Mouse (Mus musculus) kidney, postnatal 0 days (tissue): Measurements from ENCODE around the gene Pxk. TPM values are rescaled to one million over a fixed set of nuclear protein-coding genes. Genes with fewer than 3 reads are reported as not detected.
A peak's percentile ranks its signal among the peaks of the same experiment; 100 is the strongest.

Source experiments
- ATAC-seq: fragments of 200-750 bp; cut with Nextera tagmentation; replicated peaks from 2 replicates; pipeline ENCODE4 v1.8.0; 2017; ENCODE audit warnings: low read depth, moderate number of reproducible peaks, moderate TSS enrichment, moderate library complexity; ENCODE audit not compliant: low FRiP score
- DNase-seq: peaks from one replicate; pipeline ENCODE4 v3.0.0-alpha.2; 2016; ENCODE audit warnings: low spot score
- H3K27ac ChIP-seq: fragments of 300-500 bp; sonication (generic); 2 replicates; pipeline ENCODE4 v1.5.1; 2014; ENCODE audit warnings: mild to moderate bottlenecking
- H3K27me3 ChIP-seq: fragments of 300-500 bp; sonication (generic); 2 replicates; pipeline ENCODE4 v1.6.1; 2014; ENCODE audit warnings: low read length, mixed read lengths; ENCODE audit not compliant: insufficient read depth
- H3K36me3 ChIP-seq: fragments of 300-500 bp; sonication (generic); 2 replicates; pipeline ENCODE4 v1.6.1; 2014; ENCODE audit warnings: low read length, mixed read lengths; ENCODE audit not compliant: insufficient read depth
- H3K4me1 ChIP-seq: fragments of 300-500 bp; sonication (generic); replicated peaks from 2 replicates; pipeline ENCODE4 v1.6.1; 2014; ENCODE audit warnings: antibody characterized with exemption, low read length, mixed read lengths; ENCODE audit not compliant: insufficient read depth
- H3K4me2 ChIP-seq: fragments of 300-500 bp; sonication (generic); 2 replicates; pipeline ENCODE4 v1.6.1; 2014; ENCODE audit warnings: mild to moderate bottlenecking, low read length, moderate library complexity, mixed read lengths
- H3K4me3 ChIP-seq: fragments of 300-500 bp; sonication (generic); replicated peaks from 2 replicates; pipeline ENCODE4 v1.5.1; 2014; ENCODE audit warnings: low read depth, low read length
- H3K9ac ChIP-seq: fragments of 300-500 bp; sonication (generic); 2 replicates; pipeline ENCODE4 v1.6.1; 2014; ENCODE audit warnings: low read depth, low read length
- H3K9me3 ChIP-seq: fragments of 300-500 bp; sonication (generic); replicated peaks from 2 replicates; pipeline ENCODE4 v1.6.1; 2016; ENCODE audit warnings: low read length, inconsistent platforms, mixed read lengths
- CTCF ChIP-seq: IDR thresholded peaks from 2 replicates; pipeline ENCODE4 v1.5.1; 2016; ENCODE audit warnings: antibody characterized with exemption, low read depth, mild to moderate bottlenecking, moderate library complexity
- WGBS: fragments of 180-500 bp; shearing (Covaris S2); extraction: QIAGEN DNeasy Blood & Tissue Kit; methylation state at CpG from one replicate; pipeline ENCODE4 v1.1.7; 2014; 5-methylcytosine and 5-hydroxymethylcytosine counted together
- polyA plus RNA-seq: library from polyadenylated mRNA; unstranded; fragments of >200 nt; fragmentation: Nextera tagmentation; extraction: Ambion mirVana; gene quantifications from 2 replicates; pipeline ENCODE4 v1.2.1, GENCODE M21; 2015

The Pxk gene
- polyA plus RNA-seq, 1 experiment from 2014 or later = 39.4 TPM

DNA sequence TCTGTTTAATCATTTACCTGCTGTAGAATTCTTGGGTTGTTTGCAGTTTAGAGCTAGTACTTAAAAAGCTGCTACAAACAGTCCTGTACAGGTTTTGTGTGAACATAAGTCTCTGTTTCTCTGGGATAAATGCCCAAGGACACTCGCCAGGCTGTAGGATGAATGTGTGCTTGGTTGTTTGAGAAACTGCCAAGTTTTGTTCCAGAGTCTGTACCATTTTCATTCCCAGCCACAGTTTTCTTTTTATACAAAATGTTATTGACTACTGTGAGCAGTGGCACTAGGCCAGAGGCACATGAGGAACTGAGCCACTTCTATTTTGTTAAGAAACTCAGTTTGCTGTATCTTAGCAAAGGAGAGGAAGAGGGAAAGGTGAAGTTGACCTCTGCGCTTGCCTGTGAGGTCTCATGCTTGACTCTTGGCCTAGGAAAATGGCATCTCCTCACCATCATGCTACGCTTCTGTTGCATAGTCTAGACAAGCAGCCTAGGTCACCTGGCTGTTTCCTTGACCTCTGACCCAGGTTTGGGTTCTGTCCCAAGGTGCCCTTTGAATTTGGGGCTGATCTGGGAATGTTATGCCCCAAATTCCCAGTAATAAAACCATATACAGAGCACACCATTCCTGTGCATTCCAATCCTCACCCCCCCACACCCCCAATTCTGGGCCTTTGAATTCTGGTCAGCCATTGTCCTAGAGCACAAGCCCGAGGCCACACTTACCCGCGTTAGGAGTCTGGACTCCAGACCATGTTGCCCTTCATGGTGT lies 88.5 kb downstream of the Pxk start:
- Histone ChIP-seq H3K27ac (0 out of 2 replicates have a peak overlapping the region, but pooled peaks have one; percentile 22), H3K36me3 (no peaks in the 10 kb centered on the region), H3K4me2 (no peak overlapping the region), H3K4me3 (no peak overlapping the region), H3K9me3 (no peaks in the 10 kb centered on the region), H3K27me3 (no peaks in the 10 kb centered on the region), H3K4me1 (no peaks in the 10 kb centered on the region), H3K9ac (no peak overlapping the region)
- no peak for TF ChIP-seq CTCF
- no peak for DNase-seq
- ATAC-seq = no peak
- 86% methylated on average over 6 of the region's 6 CpGs for WGBS

DNA sequence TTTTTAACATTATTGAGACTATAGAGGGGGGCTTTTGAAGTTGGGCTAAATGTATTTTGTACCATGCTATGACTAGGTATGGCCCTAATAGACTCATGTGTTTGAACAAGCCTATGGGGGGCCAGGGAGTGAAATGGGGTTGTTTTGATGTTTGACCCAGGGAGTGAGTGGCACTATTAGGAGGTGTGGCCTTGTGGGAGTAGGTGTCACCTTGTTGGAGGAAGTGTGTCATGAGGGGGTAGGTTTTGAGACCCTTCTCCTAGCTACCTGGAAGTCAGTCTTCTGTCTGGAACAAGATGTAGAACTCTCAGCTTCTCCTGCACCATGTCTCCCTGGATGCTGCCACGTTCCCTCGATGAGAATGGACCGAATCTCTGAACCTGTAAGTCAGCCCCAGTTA lies 92.5 kb downstream of the Pxk start:
- H3K4me1 ChIP-seq = no peaks in the 10 kb centered on the region
- no peak overlapping the region for H3K9ac ChIP-seq
- no peak overlapping the region for H3K4me3 ChIP-seq
- TF ChIP-seq CTCF = no peak
- DNase-seq (no peak), ATAC-seq (no peak)
- no peaks in the 10 kb centered on the region for H3K36me3 ChIP-seq
- H3K9me3 ChIP-seq = no peaks in the 10 kb centered on the region
- no peak overlapping the region for H3K4me2 ChIP-seq
- H3K27me3 ChIP-seq = no peaks in the 10 kb centered on the region
- H3K27ac ChIP-seq = no peak overlapping the region
- WGBS = 93% methylated on average over 3 of the region's 3 CpGs

DNA sequence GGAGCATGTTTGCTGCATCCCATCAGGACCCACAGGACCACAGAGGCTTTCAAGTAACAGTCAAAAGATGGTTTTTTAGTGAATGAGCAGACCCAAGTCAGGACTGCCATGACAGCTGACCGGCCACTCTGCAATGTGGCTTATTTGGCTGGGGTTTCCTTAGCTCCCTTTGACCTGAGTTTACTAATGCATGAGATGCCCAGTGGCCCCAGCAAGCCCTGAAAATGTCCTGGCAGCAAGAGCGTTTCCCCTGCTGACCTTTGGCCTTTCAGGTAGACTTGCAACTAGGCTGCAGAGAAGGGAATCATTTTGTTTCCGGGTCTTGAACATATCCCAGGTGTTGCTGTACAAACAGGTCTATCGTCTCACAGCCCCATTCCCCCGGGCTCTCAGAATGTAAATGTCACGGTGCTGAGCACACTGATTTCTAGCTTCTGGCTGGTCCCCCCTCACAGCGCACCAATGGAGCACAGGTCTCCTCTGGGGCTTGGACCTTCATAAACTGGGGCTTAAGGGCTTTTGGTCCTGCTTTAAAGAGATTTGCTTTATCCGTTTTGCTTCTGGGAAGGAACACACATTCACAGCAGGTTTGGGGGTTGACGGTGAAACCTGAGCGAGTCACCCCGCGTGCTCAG lies 93.4 kb downstream of the Pxk start:
- no peak for DNase-seq
- no peaks in the 10 kb centered on the region for H3K4me1 ChIP-seq
- H3K36me3 ChIP-seq = no peaks in the 10 kb centered on the region
- no peak overlapping the region for H3K4me3 ChIP-seq
- H3K9me3 ChIP-seq = no peaks in the 10 kb centered on the region
- TF ChIP-seq CTCF = no peak
- no peak overlapping the region for H3K4me2 ChIP-seq
- H3K27me3 ChIP-seq = no peaks in the 10 kb centered on the region
- H3K9ac ChIP-seq = no peak overlapping the region
- no peak overlapping the region for H3K27ac ChIP-seq
- WGBS = 31% methylated on average over 12 of the region's 12 CpGs
- no peak for ATAC-seq

DNA sequence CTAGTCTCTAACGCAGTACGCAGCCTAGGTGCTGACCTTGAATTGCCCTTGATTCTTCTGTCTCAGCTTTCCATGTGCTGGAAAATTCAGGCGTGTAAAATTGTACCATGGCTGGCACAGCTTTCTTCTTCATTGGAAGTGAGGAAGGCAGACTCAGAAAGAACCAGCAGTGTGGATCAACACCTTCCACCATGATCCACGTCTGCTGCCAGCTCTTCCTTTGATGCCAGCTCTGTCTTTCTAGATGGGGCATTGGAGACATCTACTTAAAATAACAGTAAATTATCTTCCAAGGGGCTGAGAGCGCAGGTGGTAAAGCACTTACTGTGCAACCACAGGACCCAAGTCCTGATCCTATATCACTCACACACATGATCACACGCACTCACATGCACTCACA lies 94.7 kb downstream of the Pxk start:
- no peak overlapping the region for H3K9ac ChIP-seq
- no peaks in the 10 kb centered on the region for H3K9me3 ChIP-seq
- no peak overlapping the region for H3K4me2 ChIP-seq
- no peaks in the 10 kb centered on the region for H3K4me1 ChIP-seq
- WGBS = 85% methylated on average over 6 of the region's 6 CpGs
- no peaks in the 10 kb centered on the region for H3K27me3 ChIP-seq
- no peak overlapping the region for H3K4me3 ChIP-seq
- no peak for DNase-seq
- no peak for ATAC-seq
- no peaks in the 10 kb centered on the region for H3K36me3 ChIP-seq
- no peak overlapping the region for H3K27ac ChIP-seq
- TF ChIP-seq CTCF = no peak

DNA sequence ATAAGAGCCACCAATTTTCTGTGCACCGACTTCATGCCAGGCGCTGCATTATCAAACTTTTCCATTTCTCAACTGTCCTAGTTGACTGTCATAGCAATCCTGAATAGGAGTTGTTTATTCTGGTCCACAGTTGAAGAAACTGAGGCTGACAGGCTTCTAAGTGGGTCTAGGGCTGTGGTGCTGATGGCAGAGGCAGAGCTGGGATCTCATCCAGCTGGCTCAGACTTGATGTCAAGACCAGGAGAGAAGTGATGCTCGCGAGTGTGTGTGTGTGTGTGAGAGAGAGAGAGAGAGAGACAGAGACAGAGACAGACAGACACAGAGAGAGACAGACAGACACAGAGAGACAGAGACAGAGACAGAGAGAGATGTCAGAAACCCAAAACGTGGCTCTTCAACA lies 102.8 kb downstream of the Pxk start:
- 88% methylated on average over 5 of the region's 5 CpGs for WGBS
- ATAC-seq (no peak), DNase-seq (no peak)
- Histone ChIP-seq H3K9me3 (no peaks in the 10 kb centered on the region), H3K4me2 (no peak overlapping the region), H3K27me3 (no peaks in the 10 kb centered on the region; the same call in 1 of the 2 replicates), H3K9ac (no peak overlapping the region), H3K4me3 (no peak overlapping the region), H3K36me3 (no peaks in the 10 kb centered on the region), H3K27ac (no peak overlapping the region), H3K4me1 (no peaks in the 10 kb centered on the region)
- TF ChIP-seq CTCF = no peak

DNA sequence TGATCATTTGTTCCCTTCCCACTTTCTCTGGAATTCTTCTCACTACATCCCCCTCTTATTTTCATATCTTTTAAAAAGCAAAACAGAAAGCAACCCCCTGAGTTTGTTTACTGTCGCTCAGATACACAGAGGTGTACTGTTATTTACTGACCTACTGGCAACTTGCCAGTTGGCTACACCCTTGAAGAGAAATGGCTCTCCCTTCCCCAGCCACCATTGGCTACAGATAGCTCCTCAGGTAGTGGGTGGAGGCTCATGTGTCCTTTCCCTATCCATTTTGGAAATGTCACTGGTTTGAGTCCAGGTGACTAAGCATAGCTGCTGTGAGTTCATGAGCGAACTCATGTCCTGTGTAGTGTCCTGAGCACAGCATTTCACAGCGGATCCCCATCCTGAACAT lies 103.7 kb downstream of the Pxk start:
- ATAC-seq = no peak
- H3K9me3 ChIP-seq = no peaks in the 10 kb centered on the region
- no peaks in the 10 kb centered on the region; the same call in 1 of the 2 replicates for H3K27me3 ChIP-seq
- H3K36me3 ChIP-seq = no peaks in the 10 kb centered on the region
- WGBS = 76% methylated on average over 3 of the region's 3 CpGs
- TF ChIP-seq CTCF = no peak
- H3K27ac ChIP-seq = no peak overlapping the region
- H3K4me1 ChIP-seq = no peaks in the 10 kb centered on the region
- no peak overlapping the region for H3K4me3 ChIP-seq
- H3K9ac ChIP-seq = no peak overlapping the region
- H3K4me2 ChIP-seq = no peak overlapping the region
- DNase-seq = no peak
